Mouse (Mus musculus) ovary, postnatal 36 days (tissue): Measurements from ENCODE around the gene Lgalsl.
A peak's percentile ranks its signal among the peaks of the same experiment; 100 is the strongest.

ENCODE experiments used
- DNase-seq: peaks from one replicate; pipeline ENCODE4 v3.0.0; 2022; ENCODE audit warnings: low spot score, mixed read lengths

Lgalsl gene

DNA sequence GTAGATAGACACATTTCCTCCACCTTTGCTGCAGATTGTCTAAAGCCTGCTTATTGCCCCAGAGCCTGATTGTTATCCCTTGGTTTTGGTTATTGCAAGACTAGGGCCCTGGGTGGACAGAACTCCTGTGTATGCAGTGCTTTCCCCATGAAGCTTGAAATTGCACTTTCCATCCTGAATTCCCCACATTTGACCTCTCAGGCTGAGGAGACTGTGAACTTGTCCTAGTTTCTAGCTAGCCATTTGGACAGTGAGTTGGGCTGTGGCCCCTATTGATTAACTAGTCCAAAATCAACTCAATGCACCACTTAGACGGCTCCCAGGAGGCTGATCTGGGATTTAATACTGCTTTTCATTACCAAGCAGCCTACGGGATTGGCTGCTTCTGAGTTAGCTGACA is 6.9 kb downstream of the Lgalsl start:
- no peak for DNase-seq

- DNase-seq: no peak
Measured at GRCm38 (mm10) chr11:20823301-20823700, 7.6 kb downstream of the Lgalsl start.

GRCm38 (mm10) chr11:20821351-20821750 is 9.5 kb downstream of the Lgalsl start:
- no peak for DNase-seq

GRCm38 (mm10) chr11:20813901-20814523 is 16.8 kb downstream of the Lgalsl start:
- DNase-seq: no peak

GRCm38 (mm10) chr11:20812153-20812887 is 18.5 kb downstream of the Lgalsl start:
- no peak for DNase-seq

DNA sequence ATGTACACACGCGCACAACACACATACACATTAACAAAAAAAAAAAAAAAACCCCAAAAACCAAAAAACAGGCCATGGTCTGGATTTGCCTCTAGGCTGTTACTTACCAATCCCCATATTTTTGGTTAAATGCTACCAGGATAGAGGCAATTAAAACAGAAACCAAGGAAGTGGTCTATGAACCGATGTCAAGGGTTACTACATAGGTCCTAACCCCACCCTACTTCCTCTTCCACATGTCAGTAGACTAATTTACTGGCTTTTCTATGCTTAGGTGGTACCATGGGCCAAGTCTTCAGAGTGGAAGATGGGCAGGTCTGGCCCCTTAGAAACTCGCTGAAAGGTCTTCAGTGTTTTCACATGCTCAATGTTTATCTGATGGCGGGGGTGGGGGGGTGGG is 24.2 kb downstream of the Lgalsl start:
- no peak for DNase-seq

- no peak for DNase-seq
Measured at GRCm38 (mm10) chr11:20805604-20806249, 25.1 kb downstream of the Lgalsl start.

- DNase-seq: no peak
Measured at GRCm38 (mm10) chr11:20804416-20804815, 26.4 kb downstream of the Lgalsl start.

DNA sequence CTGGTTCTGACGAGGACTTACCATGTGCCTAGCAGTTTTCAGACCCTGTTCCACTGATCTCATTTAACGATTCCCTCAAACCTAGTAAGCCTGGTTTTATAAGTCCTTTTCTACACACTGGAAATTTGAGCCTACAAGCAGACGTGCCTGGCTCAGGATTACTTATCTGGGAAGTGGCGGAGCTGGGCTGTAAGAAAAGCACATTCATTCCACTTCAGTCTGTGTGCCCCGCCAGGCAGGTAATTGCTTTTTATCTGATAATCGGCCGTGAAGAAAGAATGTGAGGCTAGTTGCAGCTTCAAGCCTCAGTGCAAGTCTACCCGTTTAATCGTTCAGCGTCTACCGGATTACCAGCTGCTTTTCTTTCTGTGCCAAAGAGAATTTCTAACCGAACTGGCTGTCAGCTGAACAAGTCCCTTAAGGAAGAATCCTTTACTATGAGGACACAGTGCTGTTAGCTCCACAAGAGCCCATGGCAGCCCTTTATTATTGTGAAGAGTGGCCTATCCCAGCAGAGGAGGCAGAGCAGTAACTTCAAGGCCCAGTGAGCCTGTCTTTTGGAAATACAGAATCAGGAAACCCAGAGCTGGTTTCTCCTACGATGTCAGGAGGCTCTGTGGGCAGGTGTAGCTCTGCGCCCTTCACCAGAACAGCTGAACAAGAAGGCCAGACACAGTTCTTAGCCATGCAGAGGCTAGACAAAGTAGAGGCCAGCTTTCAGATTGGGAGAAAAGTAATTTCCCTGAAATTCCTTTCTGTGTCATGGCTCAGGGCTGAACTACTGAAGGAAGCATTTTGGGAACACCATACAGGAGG is 30.4 kb downstream of the Lgalsl start:
- no peak for DNase-seq

DNA sequence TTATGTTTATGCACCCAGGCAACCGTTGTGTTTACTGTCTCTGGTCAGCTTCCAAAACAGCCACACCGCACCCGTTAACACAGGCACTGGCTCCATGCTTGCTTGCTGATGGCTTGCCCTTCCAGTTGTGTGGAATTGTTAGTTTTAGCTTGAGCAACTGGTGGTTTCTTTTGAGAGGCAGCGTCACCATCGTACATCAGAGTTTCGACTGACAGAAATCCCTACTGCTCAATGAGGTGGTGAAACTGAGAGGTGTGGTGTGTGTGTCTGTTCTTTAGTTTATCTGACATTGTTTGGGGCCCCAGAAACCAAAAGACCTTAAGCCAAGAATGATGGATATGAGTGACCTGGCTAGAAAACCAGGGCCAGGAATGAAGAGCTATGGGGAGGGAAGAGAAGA is 33.0 kb downstream of the Lgalsl start:
- no peak for DNase-seq

DNA sequence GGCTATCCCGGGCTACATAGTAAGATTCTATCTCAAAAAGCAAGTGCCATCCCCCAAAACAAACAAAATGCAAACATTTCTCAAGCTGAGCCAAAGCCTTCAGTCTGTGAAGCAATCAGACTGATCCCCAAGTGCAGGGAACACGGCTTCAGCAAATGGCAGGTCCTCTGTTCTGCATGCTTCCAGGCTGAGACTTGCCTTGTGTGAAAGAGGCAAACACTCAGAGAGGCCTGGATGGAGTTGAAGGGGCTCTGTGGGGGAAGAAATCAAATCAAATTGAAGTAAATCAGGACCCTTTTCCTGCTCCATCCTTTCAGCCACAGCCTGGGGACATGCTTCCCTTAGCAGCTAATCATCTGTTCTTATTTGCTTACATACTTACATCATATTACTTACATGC is 35.4 kb downstream of the Lgalsl start:
- DNase-seq: no peak

DNA sequence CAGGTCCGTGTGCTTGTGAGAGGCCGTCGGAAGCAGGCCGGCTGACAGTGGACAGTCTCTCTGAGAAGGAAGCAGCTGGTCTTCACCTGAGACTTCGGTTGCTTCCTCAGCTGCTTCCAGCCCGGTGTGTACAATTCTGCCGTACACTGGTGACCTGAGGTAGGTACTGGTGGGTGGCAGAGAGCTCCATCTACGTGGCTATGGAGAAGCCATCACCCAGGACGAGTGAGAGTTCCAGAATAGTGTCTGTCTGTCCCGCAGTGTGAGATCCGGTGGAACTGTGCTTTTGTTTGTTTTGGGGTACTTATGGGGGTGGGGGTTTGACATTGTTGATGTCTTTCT is 36.0 kb downstream of the Lgalsl start:
- no peak for DNase-seq

- DNase-seq: peak; percentile 78
Measured at GRCm38 (mm10) chr11:20794196-20794912, 36.5 kb downstream of the Lgalsl start.

GRCm38 (mm10) chr11:20793676-20794075 is 37.2 kb downstream of the Lgalsl start:
- no peak for DNase-seq

GRCm38 (mm10) chr11:20792667-20793066 is 38.2 kb downstream of the Lgalsl start:
- DNase-seq: no peak

- no peak for DNase-seq
Measured at GRCm38 (mm10) chr11:20791334-20791733, 39.5 kb downstream of the Lgalsl start.

GRCm38 (mm10) chr11:20789015-20789414 is 41.8 kb downstream of the Lgalsl start:
- DNase-seq: no peak

DNA sequence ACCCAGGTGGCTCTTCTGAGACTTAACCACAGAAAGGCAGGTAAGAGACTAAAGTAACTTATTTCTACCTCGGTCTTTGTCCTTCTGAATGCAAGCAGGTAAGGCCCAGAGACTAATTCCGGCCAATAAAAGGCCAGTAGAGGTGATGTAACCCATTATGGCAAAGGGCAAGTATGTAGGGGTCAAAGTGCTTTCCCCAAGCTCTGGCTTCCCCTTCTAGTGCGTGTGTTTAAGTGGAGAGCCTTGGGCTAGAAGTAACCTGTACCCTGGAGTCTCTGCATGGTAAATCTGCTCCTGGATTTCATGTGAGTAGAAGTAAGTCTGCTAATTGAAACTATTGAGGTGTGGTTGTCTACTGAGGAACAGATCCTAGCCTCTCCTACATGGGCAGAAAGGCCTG is 42.8 kb downstream of the Lgalsl start:
- no peak for DNase-seq

DNA sequence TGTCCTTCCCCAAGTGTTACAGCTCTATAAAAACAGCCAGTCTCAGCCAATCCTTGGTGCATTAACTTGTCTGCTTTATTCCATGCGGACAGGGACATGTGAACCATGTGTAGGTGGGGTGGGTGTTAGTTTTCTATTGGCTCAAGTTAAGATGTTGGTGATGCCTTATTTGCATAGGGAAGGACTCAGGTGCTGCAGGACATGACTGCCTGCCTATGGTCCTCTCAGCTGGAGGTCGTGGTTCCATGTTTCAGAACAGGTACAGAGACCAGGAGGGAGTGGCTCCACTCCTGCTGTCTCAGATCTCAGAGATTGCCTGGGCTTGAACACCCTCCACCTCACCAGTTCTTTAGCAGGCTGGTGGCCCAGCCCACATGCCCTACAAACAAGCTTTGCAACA is 44.7 kb downstream of the Lgalsl start:
- DNase-seq: no peak

DNA sequence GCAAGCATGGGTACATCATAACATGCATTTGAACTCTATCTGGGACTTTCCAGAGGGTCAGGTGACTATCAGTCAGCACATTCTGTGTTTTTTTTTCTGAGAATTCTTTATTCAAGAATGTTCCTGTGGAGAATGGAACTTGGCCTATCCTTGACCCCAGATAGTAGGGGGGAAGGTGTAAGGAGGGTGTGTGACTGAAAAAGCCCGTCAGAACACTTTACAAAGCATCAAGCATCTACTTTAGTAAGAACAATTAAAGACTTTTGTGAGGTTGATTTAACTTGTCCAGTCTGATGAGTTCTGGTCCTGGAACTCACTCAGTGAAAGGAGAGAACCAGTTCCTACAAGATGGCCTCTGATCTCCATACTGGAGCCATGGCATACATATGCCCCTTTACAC is 45.7 kb downstream of the Lgalsl start:
- DNase-seq: no peak

- no peak for DNase-seq
Measured at GRCm38 (mm10) chr11:20784776-20785175, 46.1 kb downstream of the Lgalsl start.

GRCm38 (mm10) chr11:20783467-20783866 is 47.4 kb downstream of the Lgalsl start:
- no peak for DNase-seq
